Mouse (Mus musculus) heart, embryonic 16.5 days (tissue): ENCODE results near the gene B4galnt4. TPM values are rescaled to one million over a fixed set of nuclear protein-coding genes. Genes with fewer than 3 reads are reported as not detected.

ENCODE experiments used
- ATAC-seq: fragments of 200-750 bp; cut with Nextera tagmentation; replicated peaks from 2 replicates; pipeline ENCODE4 v1.8.0; 2017; ENCODE audit warnings: moderate number of reproducible peaks; ENCODE audit not compliant: insufficient read depth, low FRiP score; ENCODE audit errors: extremely low read depth
- H3K27ac ChIP-seq: fragments of 300-500 bp; sonication (generic); 2 replicates; pipeline ENCODE4 v1.5.1; 2014; ENCODE audit warnings: mild to moderate bottlenecking, low read length, control low read depth, moderate library complexity
- H3K27me3 ChIP-seq: fragments of 300-500 bp; sonication (generic); 2 replicates; pipeline ENCODE4 v1.6.1; 2014; ENCODE audit warnings: low read length, mixed read lengths; ENCODE audit not compliant: control insufficient read depth, insufficient read depth
- H3K36me3 ChIP-seq: fragments of 300-500 bp; sonication (generic); 2 replicates; pipeline ENCODE4 v1.6.1; 2014; ENCODE audit not compliant: control insufficient read depth, insufficient read depth
- H3K4me1 ChIP-seq: fragments of 300-500 bp; sonication (generic); 2 replicates; pipeline ENCODE4 v1.6.1; 2014; ENCODE audit warnings: low read length, mixed read lengths; ENCODE audit not compliant: control insufficient read depth, insufficient read depth
- H3K4me2 ChIP-seq: fragments of 300-500 bp; sonication (generic); 2 replicates; pipeline ENCODE4 v1.6.1; 2014; ENCODE audit warnings: low read depth, mild to moderate bottlenecking, control low read depth, low read length
- H3K4me3 ChIP-seq: fragments of 300-500 bp; sonication (generic); 2 replicates; pipeline ENCODE4 v1.5.1; 2014; ENCODE audit warnings: mild to moderate bottlenecking, control low read depth, low read length
- H3K9ac ChIP-seq: fragments of 300-500 bp; sonication (generic); 2 replicates; pipeline ENCODE4 v1.6.1; 2014; ENCODE audit warnings: low read length, control low read depth
- H3K9me3 ChIP-seq: fragments of 300-500 bp; sonication (generic); replicated peaks from 2 replicates; pipeline ENCODE4 v1.6.1; 2016; ENCODE audit warnings: low read length; ENCODE audit not compliant: control insufficient read depth
- WGBS: fragments of 180-500 bp; shearing (Covaris S2); extraction: QIAGEN DNeasy Blood & Tissue Kit; methylation state at CpG from one replicate; pipeline ENCODE4 v1.1.7; 2014; 5-methylcytosine and 5-hydroxymethylcytosine counted together
- polyA plus RNA-seq: library from polyadenylated mRNA; unstranded; fragments of >200 nt; fragmentation: Nextera tagmentation; extraction: Ambion mirVana; gene quantifications from 2 replicates; pipeline ENCODE4 v1.2.1, GENCODE M21; 2015

Gene B4galnt4
- polyA plus RNA-seq, 1 experiment from 2014 or later, result 0.97 TPM

DNA sequence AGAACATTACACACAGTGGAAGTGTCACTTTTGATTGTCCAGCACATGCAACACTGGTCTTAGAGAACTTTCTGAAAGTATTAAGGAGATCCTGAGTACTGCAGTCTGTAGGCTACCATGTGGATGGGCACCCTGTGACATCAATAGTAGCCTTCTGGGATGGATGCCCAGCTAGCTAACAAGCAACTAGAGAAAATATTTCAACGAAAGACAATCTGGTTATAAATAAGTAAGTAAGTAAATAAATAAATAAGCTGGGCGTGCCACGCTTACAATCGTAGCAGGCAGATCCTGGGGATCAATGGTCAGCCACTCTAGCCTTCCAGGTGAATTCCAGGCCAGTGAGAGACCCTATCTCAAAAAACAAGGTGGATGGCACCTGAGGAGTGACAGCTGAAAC is 8.9 kb upstream of the B4galnt4 start:
- no peak overlapping the region for H3K4me3 ChIP-seq
- peaks cover 9% of the 10 kb centered on the region for H3K4me1 ChIP-seq
- H3K9me3 ChIP-seq, result peaks cover 3% of the 10 kb centered on the region
- H3K27me3 ChIP-seq, result peaks cover 8% of the 10 kb centered on the region
- no peak for ATAC-seq
- no peak overlapping the region for H3K4me2 ChIP-seq
- WGBS, result 84% methylated on average over 4 of the region's 4 CpGs
- no peak overlapping the region for H3K27ac ChIP-seq
- H3K9ac ChIP-seq, result no peak overlapping the region
- H3K36me3 ChIP-seq, result no peaks in the 10 kb centered on the region

DNA sequence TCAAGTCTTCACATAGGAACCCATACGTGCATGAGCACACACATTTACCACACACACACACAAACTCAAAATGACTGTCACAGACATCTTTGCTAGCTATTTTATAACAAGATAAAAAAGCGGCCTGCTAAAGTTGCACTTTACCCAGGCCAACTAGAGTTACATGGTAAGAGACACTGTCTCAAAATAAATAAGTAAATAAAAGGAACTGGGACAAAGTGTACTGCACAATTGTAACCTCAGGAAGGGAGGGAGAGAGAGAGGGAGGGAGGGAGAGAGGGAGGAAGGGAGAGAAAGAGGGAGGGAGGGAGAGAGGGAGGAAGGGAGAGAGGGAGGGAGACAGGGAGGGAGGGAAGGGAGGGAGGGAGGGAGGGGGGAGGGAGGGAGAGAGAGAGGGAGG is 8.5 kb upstream of the B4galnt4 start:
- Histone ChIP-seq H3K9ac (no peak overlapping the region), H3K4me1 (peaks cover 5% of the 10 kb centered on the region), H3K27me3 (peaks cover 12% of the 10 kb centered on the region), H3K4me3 (no peak overlapping the region), H3K36me3 (no peaks in the 10 kb centered on the region), H3K27ac (no peak overlapping the region), H3K4me2 (no peak overlapping the region), H3K9me3 (peaks cover 3% of the 10 kb centered on the region)
- ATAC-seq, result no peak
- 79% methylated on average over 2 of the region's 2 CpGs for WGBS

DNA sequence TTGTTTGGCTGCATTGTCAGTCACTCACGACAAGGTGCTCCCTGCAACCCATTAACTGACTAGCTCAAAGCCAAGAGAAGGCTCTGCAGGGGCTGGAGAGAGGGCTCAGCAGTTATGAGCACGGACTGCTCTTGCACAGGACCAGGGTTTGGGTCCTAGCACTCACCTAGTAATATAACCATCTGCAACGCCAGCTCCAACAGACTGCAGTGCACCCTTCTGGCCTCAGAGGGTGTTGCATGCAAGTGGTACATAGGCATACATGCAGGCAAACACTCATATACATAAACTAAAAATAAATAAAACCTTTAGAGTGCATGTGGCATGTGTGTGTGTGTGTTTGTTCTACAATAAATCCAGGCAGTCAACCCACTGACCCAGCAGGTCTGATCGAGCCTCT is 5.1 kb upstream of the B4galnt4 start:
- ATAC-seq, result no peak
- H3K36me3 ChIP-seq, result no peaks in the 10 kb centered on the region
- H3K4me1 ChIP-seq, result peaks cover 5% of the 10 kb centered on the region; the same call in 1 of the 2 replicates
- H3K27me3 ChIP-seq, result peaks cover 26% of the 10 kb centered on the region
- H3K4me2 ChIP-seq, result no peak overlapping the region
- no peak overlapping the region for H3K27ac ChIP-seq
- no peak overlapping the region for H3K4me3 ChIP-seq
- H3K9me3 ChIP-seq, result peaks cover 3% of the 10 kb centered on the region
- WGBS, result 75% methylated on average over 4 of the region's 4 CpGs
- H3K9ac ChIP-seq, result no peak overlapping the region

DNA sequence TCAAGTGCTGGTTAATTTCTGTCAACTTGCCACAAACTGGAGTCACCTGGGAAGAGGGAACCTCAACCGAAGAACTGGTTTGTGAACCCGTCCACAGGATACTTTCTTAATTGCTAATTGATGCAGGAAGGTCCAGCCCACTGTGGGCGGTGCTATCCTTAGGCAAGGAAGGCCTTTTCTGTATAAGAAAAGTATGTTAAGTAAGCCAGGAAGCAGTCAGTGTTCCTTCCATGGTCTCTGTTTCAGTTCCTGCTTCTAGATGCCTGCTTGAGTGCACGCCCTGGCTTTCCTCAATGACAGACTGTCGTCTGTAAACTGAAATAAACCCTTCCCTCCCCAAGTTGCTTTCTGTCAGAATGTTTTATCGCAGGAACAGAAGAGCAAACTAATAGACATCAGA is 3.9 kb upstream of the B4galnt4 start:
- Histone ChIP-seq H3K36me3 (no peaks in the 10 kb centered on the region), H3K9me3 (peaks cover 3% of the 10 kb centered on the region), H3K27me3 (peaks cover 34% of the 10 kb centered on the region), H3K9ac (no peak overlapping the region), H3K4me2 (no peak overlapping the region), H3K27ac (no peak overlapping the region), H3K4me3 (no peak overlapping the region), H3K4me1 (peaks cover 7% of the 10 kb centered on the region)
- no peak for ATAC-seq
- 81% methylated on average over 6 of the region's 6 CpGs for WGBS

DNA sequence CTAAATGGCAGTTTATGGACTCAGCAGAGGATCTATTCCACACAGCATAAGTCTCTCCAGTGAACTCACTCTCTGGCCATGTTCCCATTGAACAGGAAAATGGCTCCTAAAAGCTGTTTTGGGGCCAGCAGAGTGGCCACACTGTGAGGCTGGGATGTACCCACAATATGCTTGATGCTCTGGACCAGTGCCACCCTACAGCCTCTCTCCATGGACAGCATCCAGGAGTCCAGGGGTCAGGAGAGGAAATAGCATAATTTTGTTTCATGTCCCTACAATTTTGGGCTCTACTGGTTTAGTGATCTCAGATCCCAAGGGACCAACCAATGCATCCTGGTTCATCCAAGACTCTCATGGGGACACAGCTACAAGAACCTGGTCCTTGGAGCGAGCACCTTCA is 3.4 kb upstream of the B4galnt4 start:
- peaks cover 7% of the 10 kb centered on the region for H3K4me1 ChIP-seq
- WGBS, result 78% methylated on average over 1 of the region's 1 CpGs
- peaks cover 39% of the 10 kb centered on the region for H3K27me3 ChIP-seq
- no peak overlapping the region for H3K27ac ChIP-seq
- no peak overlapping the region for H3K9ac ChIP-seq
- no peak for ATAC-seq
- no peak overlapping the region for H3K4me2 ChIP-seq
- peaks cover 3% of the 10 kb centered on the region for H3K9me3 ChIP-seq
- no peak overlapping the region for H3K4me3 ChIP-seq
- H3K36me3 ChIP-seq, result no peaks in the 10 kb centered on the region

DNA sequence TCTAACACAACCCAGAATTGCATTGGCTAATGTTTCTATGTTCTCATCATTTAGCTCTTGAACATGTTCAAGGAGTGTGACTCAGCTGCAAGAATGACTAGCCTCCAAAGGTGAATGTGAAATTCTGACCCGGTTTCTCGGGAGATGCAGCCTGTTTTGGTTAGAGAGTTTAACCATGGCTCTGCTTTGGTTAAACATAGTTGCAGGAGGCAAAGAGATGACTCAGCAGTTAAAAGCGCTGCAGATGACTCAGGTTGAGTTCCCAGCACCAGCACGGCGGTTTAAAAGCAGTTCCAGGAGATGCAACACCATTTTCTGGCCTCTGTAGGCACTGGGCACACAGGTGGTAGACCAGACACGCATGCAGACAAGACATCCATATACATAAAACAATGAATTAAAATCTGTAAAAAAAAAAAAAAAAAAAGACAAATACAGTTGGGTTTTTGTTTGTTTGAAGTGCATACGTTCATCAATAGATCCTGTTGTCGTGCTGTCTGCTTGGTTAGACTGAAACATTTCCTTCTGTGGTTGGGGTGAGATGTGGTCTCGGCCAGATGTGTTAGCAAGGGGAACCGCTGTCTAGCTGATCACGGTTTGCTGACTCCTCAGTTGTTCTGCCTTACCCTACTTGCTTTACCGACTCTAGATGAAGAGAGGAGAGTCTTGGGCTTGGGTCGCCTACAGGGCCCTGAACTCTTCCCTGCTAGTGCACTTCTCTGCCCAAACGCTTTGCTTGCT is 2.1 kb upstream of the B4galnt4 start:
- H3K27ac ChIP-seq, result no peak overlapping the region
- no peak overlapping the region for H3K4me3 ChIP-seq
- H3K4me1 ChIP-seq, result peaks cover 7% of the 10 kb centered on the region
- peaks cover 3% of the 10 kb centered on the region for H3K9me3 ChIP-seq
- no peaks in the 10 kb centered on the region for H3K36me3 ChIP-seq
- WGBS, result 79% methylated on average over 14 of the region's 14 CpGs
- no peak for ATAC-seq
- H3K4me2 ChIP-seq, result no peak overlapping the region
- H3K9ac ChIP-seq, result no peak overlapping the region
- H3K27me3 ChIP-seq, result peaks cover 48% of the 10 kb centered on the region

DNA sequence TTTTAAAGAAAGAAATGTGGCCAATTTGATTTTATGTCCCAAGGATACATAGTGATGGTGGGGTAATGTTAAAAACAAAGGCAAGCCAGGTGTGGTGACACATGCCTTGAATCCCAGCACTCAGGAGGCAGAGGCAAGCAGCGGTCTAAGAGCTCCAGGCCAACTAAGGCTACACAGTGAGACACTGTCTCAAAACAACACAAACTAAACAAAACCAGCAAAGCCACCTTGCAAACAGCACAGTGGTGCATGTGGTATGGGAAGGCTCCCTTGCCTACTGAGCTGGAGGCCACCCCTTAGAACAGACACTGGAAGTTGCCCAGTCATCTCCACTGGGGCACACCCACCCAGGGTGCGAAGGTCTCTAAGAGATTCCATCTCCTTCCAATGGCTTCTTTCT is 975 bp upstream of the B4galnt4 start:
- H3K4me2 ChIP-seq, result no peak overlapping the region; the same call in 1 of the 2 replicates
- peaks cover 49% of the 10 kb centered on the region for H3K27me3 ChIP-seq
- H3K27ac ChIP-seq, result no peak overlapping the region
- 70% methylated on average over 2 of the region's 2 CpGs for WGBS
- H3K4me1 ChIP-seq, result peaks cover 7% of the 10 kb centered on the region
- H3K36me3 ChIP-seq, result no peaks in the 10 kb centered on the region
- H3K9me3 ChIP-seq, result peaks cover 3% of the 10 kb centered on the region
- H3K9ac ChIP-seq, result no peak overlapping the region
- H3K4me3 ChIP-seq, result no peak overlapping the region
- ATAC-seq, result no peak

DNA sequence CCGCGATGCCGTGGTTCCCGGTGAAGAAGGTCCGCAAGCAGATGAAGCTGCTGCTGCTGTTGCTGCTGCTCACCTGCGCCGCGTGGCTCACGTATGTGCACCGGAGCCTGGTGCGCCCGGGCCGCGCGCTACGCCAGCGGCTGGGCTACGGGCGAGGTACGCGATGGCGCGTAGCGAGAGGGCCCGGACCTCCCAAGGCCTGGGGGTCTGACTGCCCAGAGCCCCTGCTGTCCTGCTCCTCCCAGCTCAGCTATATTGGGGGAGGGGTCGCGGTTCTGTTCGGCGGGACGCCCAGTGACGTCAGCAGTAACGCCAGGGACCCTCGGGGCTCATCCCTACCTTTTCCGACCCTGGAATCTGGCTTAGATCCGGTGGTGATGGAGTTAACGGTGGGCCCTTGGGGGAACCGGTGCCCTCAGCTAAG is 377 bp downstream of the B4galnt4 start:
- Histone ChIP-seq H3K27me3 (peaks cover 53% of the 10 kb centered on the region), H3K36me3 (no peaks in the 10 kb centered on the region), H3K4me3 (peak overlapping the region; percentile 64), H3K4me2 (peak overlapping the region; percentile 94), H3K9me3 (no peaks in the 10 kb centered on the region), H3K4me1 (peaks cover 7% of the 10 kb centered on the region), H3K27ac (no peak overlapping the region), H3K9ac (peak overlapping the region; percentile 65)
- peak; percentile 23; the same call in 1 of the 2 replicates for ATAC-seq
- under 1% methylated on average over 37 of the region's 37 CpGs for WGBS

DNA sequence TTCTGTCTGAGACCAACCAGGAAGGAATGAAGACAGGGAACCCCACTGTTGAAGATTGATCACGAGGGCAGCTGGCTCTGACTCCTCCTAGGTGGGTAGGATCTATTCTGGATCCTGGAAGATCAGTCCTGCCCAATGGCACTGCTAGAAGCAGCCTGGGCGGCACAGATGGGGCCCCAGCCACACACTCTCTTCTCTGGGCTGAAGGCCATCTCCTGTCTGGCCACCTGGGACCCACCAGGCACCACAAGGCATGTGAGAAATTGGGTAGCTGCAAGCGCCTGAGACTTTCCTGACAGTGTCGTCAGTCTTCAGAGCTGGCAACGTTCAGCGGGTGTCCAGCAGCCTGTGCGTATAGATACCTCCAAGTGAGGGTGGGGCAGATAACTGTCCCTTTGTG is 1.6 kb downstream of the B4galnt4 start:
- Histone ChIP-seq H3K36me3 (no peaks in the 10 kb centered on the region), H3K9ac (no peak overlapping the region), H3K4me1 (peaks cover 7% of the 10 kb centered on the region), H3K9me3 (no peaks in the 10 kb centered on the region), H3K27ac (no peak overlapping the region), H3K27me3 (peaks cover 55% of the 10 kb centered on the region), H3K4me2 (no peak overlapping the region), H3K4me3 (no peak overlapping the region)
- 72% methylated on average over 7 of the region's 7 CpGs for WGBS
- no peak for ATAC-seq
